Mouse (Mus musculus): Measurements from ENCODE around the gene Hnrnpdl. TPM values are rescaled to one million over a fixed set of nuclear protein-coding genes. Genes with fewer than 3 reads are reported as not detected.

Gene Hnrnpdl
- polyA plus RNA-seq, 1 experiment from 2014 or later: 268 TPM

DNA sequence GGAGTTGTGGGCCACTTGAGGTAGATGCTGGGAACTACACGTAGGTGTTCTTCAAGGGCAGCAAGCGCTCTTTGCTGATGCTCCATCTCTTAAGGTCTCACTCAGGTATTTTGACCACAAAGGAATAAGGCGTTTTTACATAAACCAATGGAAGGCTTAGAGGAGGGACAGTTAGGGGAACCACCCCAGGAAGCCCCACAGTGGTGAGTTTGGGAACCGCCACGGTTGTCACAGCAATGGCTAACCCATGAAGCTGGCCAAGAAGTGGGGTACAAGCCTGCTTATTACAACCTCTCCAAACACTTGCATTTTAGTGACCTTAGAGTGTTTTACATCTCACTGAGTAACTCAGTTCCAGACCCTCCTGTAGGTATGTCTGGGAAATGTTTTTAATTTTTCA lies 32.1 kb upstream of the Hnrnpdl start:
- no peaks in the 10 kb centered on the region for H3K4me1 ChIP-seq (ENCODE audit: control insufficient read depth, insufficient read depth, low read length)
- ATAC-seq (ENCODE audit: low FRiP score, low TSS enrichment) (no peak), DNase-seq (no peak)
- no peak overlapping the region for H3K4me2 ChIP-seq (ENCODE audit: low read length)
- H3K4me3 ChIP-seq (replicated peaks; ENCODE audit: low read depth, low read length): no peak overlapping the region
- H3K9me3 ChIP-seq (ENCODE audit: control insufficient read depth, low read length): no peaks in the 10 kb centered on the region
- no peak overlapping the region for H3K27ac ChIP-seq (replicated peaks; ENCODE audit: low read depth, low read length)
- no peaks in the 10 kb centered on the region for H3K27me3 ChIP-seq (ENCODE audit: control insufficient read depth, insufficient read depth, low read length)
- WGBS: 91% methylated on average over 5 of the region's 5 CpGs
- no peak overlapping the region for H3K9ac ChIP-seq (replicated peaks; ENCODE audit: low read length)
- peaks cover 34% of the 10 kb centered on the region for H3K36me3 ChIP-seq (ENCODE audit: control insufficient read depth, insufficient read depth, low read length)

- Histone ChIP-seq H3K27ac (replicated peaks; ENCODE audit: low read depth, low read length) (no peak overlapping the region), H3K4me1 (ENCODE audit: control insufficient read depth, insufficient read depth, low read length) (no peaks in the 10 kb centered on the region), H3K36me3 (ENCODE audit: control insufficient read depth, insufficient read depth, low read length) (peaks cover 40% of the 10 kb centered on the region), H3K9me3 (ENCODE audit: control insufficient read depth, low read length) (no peaks in the 10 kb centered on the region), H3K4me2 (ENCODE audit: low read length) (no peak overlapping the region), H3K9ac (replicated peaks; ENCODE audit: low read length) (no peak overlapping the region), H3K27me3 (ENCODE audit: control insufficient read depth, insufficient read depth, low read length) (no peaks in the 10 kb centered on the region), H3K4me3 (replicated peaks; ENCODE audit: low read depth, low read length) (no peak overlapping the region)
- DNase-seq (peak; percentile 89), ATAC-seq (ENCODE audit: low FRiP score, low TSS enrichment) (peak; percentile 64; the same call in 1 of the 2 replicates)
- WGBS: 33% methylated on average over 3 of the region's 3 CpGs
Observed at GRCm38 (mm10) chr5:100070255-100070654, 30.8 kb upstream of the Hnrnpdl start.

DNA sequence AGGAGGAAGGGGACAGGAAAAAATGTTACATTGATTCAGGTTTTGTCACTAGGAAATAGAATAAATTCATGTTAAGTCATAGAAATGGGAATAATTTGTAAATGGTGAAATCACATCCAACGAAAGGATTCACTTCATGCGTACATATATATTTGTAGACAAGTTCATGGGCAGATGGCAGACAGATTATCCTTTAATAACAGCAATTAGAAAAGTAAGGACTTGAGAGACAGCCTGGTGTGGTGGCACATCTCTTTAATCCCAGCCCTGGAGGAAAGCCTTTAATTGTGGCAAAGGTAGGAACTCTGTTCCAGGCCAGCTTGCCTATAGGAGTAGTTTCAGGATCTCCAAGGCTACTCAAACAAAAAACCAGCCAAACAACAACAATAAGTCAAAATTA lies 30.1 kb upstream of the Hnrnpdl start:
- Histone ChIP-seq H3K9ac (replicated peaks; ENCODE audit: low read length) (no peak overlapping the region), H3K4me1 (ENCODE audit: control insufficient read depth, insufficient read depth, low read length) (no peaks in the 10 kb centered on the region), H3K4me2 (ENCODE audit: low read length) (no peak overlapping the region), H3K27me3 (ENCODE audit: control insufficient read depth, insufficient read depth, low read length) (no peaks in the 10 kb centered on the region), H3K4me3 (replicated peaks; ENCODE audit: low read depth, low read length) (no peak overlapping the region), H3K36me3 (ENCODE audit: control insufficient read depth, insufficient read depth, low read length) (peaks cover 47% of the 10 kb centered on the region), H3K9me3 (ENCODE audit: control insufficient read depth, low read length) (no peaks in the 10 kb centered on the region), H3K27ac (replicated peaks; ENCODE audit: low read depth, low read length) (no peak overlapping the region)
- ATAC-seq (ENCODE audit: low FRiP score, low TSS enrichment) (no peak), DNase-seq (no peak)
- WGBS: 98% methylated on average over 2 of the region's 2 CpGs

DNA sequence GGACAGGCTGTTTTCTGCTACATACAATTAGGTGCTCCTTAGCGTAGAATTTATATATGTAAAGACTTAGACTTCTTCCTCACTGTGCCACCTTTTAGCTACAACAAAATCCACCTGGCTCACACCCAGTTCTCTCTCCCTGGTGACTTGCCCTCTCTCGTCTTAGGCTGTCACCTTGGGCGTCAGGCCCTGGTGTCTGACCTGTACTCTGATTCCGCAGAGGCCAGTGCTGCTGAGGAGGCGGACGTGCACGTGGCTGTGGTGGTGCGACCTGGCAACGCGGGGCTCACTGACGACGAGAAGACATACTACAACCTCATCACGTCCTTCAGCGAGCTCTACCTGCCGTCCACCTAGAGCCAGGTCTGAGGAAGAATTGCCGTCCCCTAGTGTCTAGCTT lies 28.1 kb upstream of the Hnrnpdl start:
- H3K4me3 ChIP-seq (replicated peaks; ENCODE audit: low read depth, low read length): no peak overlapping the region
- no peaks in the 10 kb centered on the region for H3K4me1 ChIP-seq (ENCODE audit: control insufficient read depth, insufficient read depth, low read length)
- no peak overlapping the region for H3K9ac ChIP-seq (replicated peaks; ENCODE audit: low read length)
- WGBS: 95% methylated on average over 16 of the region's 16 CpGs
- DNase-seq (no peak), ATAC-seq (ENCODE audit: low FRiP score, low TSS enrichment) (no peak)
- H3K9me3 ChIP-seq (ENCODE audit: control insufficient read depth, low read length): no peaks in the 10 kb centered on the region
- H3K4me2 ChIP-seq (ENCODE audit: low read length): no peak overlapping the region
- H3K27ac ChIP-seq (replicated peaks; ENCODE audit: low read depth, low read length): no peak overlapping the region
- H3K36me3 ChIP-seq (ENCODE audit: control insufficient read depth, insufficient read depth, low read length): peaks cover 56% of the 10 kb centered on the region
- no peaks in the 10 kb centered on the region for H3K27me3 ChIP-seq (ENCODE audit: control insufficient read depth, insufficient read depth, low read length)

DNA sequence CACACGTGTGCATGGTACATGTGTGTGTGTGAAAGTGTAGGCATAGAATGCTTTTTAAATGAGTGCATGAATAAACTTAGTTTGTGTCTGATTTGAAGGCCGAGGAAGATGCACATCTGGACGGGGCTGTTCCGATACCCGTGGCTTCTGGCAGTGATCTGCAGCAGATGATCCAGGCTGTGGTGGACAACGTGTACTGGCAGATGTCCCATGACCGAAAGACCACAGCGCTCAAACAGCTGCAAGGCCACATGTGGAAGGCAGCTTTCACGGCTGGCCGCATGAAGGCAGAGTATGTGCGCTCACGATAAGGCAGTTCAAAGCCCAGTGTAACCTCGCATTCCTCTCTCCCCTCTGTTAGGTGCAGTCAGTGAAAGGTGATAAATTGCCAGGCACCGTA lies 21.4 kb upstream of the Hnrnpdl start:
- H3K27ac ChIP-seq (replicated peaks; ENCODE audit: low read depth, low read length): no peak overlapping the region
- no peaks in the 10 kb centered on the region for H3K9me3 ChIP-seq (ENCODE audit: control insufficient read depth, low read length)
- WGBS: 97% methylated on average over 14 of the region's 14 CpGs
- DNase-seq: no peak
- H3K9ac ChIP-seq (replicated peaks; ENCODE audit: low read length): no peak overlapping the region
- no peaks in the 10 kb centered on the region for H3K27me3 ChIP-seq (ENCODE audit: control insufficient read depth, insufficient read depth, low read length)
- no peaks in the 10 kb centered on the region for H3K4me1 ChIP-seq (ENCODE audit: control insufficient read depth, insufficient read depth, low read length)
- no peak overlapping the region for H3K4me2 ChIP-seq (ENCODE audit: low read length)
- ATAC-seq (ENCODE audit: low FRiP score, low TSS enrichment): no peak
- H3K4me3 ChIP-seq (replicated peaks; ENCODE audit: low read depth, low read length): no peak overlapping the region
- peaks cover 60% of the 10 kb centered on the region for H3K36me3 ChIP-seq (ENCODE audit: control insufficient read depth, insufficient read depth, low read length)

DNA sequence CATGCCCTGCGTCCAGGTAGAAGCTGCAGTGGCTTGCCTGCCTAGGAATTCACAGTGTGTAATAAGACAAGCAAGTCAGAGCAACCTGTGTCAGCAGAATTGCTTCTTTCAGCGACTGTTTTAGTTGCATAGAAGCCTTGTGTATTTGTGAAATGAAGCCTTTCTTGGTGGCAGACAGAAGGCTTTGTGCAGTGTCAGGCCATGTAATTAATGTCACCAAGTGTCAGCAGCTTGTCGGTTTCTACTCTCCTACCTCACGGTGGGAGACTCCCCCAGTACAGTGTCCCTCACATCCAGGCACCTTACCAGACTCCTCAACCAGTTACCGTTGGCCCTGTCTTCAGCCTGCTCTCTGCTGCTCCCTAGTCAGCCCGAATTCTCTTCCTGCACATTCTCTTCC lies 19.9 kb upstream of the Hnrnpdl start:
- DNase-seq (no peak), ATAC-seq (ENCODE audit: low FRiP score, low TSS enrichment) (no peak)
- Histone ChIP-seq H3K27ac (replicated peaks; ENCODE audit: low read depth, low read length) (no peak overlapping the region), H3K9me3 (ENCODE audit: control insufficient read depth, low read length) (no peaks in the 10 kb centered on the region), H3K27me3 (ENCODE audit: control insufficient read depth, insufficient read depth, low read length) (no peaks in the 10 kb centered on the region), H3K9ac (replicated peaks; ENCODE audit: low read length) (no peak overlapping the region), H3K4me3 (replicated peaks; ENCODE audit: low read depth, low read length) (no peak overlapping the region), H3K4me2 (ENCODE audit: low read length) (no peak overlapping the region), H3K4me1 (ENCODE audit: control insufficient read depth, insufficient read depth, low read length) (no peaks in the 10 kb centered on the region), H3K36me3 (ENCODE audit: control insufficient read depth, insufficient read depth, low read length) (peaks cover 47% of the 10 kb centered on the region)
- 45% methylated on average over 6 of the region's 6 CpGs for WGBS

- H3K27ac ChIP-seq (replicated peaks; ENCODE audit: low read depth, low read length): no peak overlapping the region
- WGBS: 54% methylated on average over 6 of the region's 6 CpGs
- no peaks in the 10 kb centered on the region for H3K4me1 ChIP-seq (ENCODE audit: control insufficient read depth, insufficient read depth, low read length)
- no peak for DNase-seq
- no peak overlapping the region for H3K9ac ChIP-seq (replicated peaks; ENCODE audit: low read length)
- H3K4me3 ChIP-seq (replicated peaks; ENCODE audit: low read depth, low read length): no peak overlapping the region
- no peak for ATAC-seq (ENCODE audit: low FRiP score, low TSS enrichment)
- H3K9me3 ChIP-seq (ENCODE audit: control insufficient read depth, low read length): no peaks in the 10 kb centered on the region
- no peak overlapping the region for H3K4me2 ChIP-seq (ENCODE audit: low read length)
- H3K36me3 ChIP-seq (ENCODE audit: control insufficient read depth, insufficient read depth, low read length): peaks cover 41% of the 10 kb centered on the region
- no peaks in the 10 kb centered on the region for H3K27me3 ChIP-seq (ENCODE audit: control insufficient read depth, insufficient read depth, low read length)
Observed at GRCm38 (mm10) chr5:100058729-100059128, 19.3 kb upstream of the Hnrnpdl start.

DNA sequence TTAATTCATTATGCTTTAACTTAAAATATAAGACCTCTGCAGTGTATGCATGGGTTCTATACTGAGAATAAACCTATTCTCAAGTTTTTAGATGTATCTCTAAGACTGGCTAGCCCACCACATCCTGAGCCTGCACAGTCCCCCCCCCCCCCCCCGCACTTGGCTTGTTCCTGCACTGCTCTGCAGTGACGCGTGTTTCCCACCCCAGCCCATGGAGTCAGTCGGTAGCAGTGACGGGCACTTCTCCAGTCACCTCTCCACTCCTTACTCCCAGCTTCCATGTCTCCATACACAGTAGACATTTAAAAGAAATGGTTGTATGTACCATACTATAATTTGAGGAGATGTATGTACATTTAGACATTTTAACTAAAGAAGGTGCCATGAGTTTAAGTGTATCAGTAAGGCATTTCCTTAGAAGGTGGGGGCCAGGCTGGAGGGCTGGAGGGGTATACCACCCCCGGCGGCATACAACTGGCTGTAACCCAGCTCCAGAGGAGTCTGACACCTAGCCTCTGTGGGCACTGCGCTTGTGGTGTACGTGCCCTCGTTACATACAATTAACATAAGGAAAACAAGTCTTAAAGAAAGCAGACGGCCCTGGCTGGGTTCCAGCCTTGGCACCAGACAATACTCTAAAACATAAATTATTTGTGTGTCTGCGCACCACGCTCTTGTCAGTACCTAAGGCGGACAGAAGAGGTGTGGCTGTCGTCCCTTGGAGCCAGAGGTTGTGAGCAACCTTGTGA lies 18.2 kb upstream of the Hnrnpdl start:
- Histone ChIP-seq H3K27ac (replicated peaks; ENCODE audit: low read depth, low read length) (no peak overlapping the region), H3K27me3 (ENCODE audit: control insufficient read depth, insufficient read depth, low read length) (no peaks in the 10 kb centered on the region), H3K36me3 (ENCODE audit: control insufficient read depth, insufficient read depth, low read length) (peaks cover 32% of the 10 kb centered on the region), H3K4me1 (ENCODE audit: control insufficient read depth, insufficient read depth, low read length) (no peaks in the 10 kb centered on the region), H3K9me3 (ENCODE audit: control insufficient read depth, low read length) (no peaks in the 10 kb centered on the region), H3K9ac (replicated peaks; ENCODE audit: low read length) (no peak overlapping the region), H3K4me3 (replicated peaks; ENCODE audit: low read depth, low read length) (no peak overlapping the region), H3K4me2 (ENCODE audit: low read length) (no peak overlapping the region)
- 82% methylated on average over 15 of the region's 15 CpGs for WGBS
- ATAC-seq (ENCODE audit: low FRiP score, low TSS enrichment) (no peak), DNase-seq (no peak)

- H3K4me3 ChIP-seq (replicated peaks; ENCODE audit: low read depth, low read length): no peak overlapping the region
- no peak overlapping the region for H3K4me2 ChIP-seq (ENCODE audit: low read length)
- peaks cover 15% of the 10 kb centered on the region for H3K36me3 ChIP-seq (ENCODE audit: control insufficient read depth, insufficient read depth, low read length)
- no peak overlapping the region for H3K27ac ChIP-seq (replicated peaks; ENCODE audit: low read depth, low read length)
- no peaks in the 10 kb centered on the region for H3K4me1 ChIP-seq (ENCODE audit: control insufficient read depth, insufficient read depth, low read length)
- H3K27me3 ChIP-seq (ENCODE audit: control insufficient read depth, insufficient read depth, low read length): no peaks in the 10 kb centered on the region
- ATAC-seq (ENCODE audit: low FRiP score, low TSS enrichment): no peak
- DNase-seq: no peak
- no peak overlapping the region for H3K9ac ChIP-seq (replicated peaks; ENCODE audit: low read length)
- 87% methylated on average over 5 of the region's 5 CpGs for WGBS
- no peaks in the 10 kb centered on the region for H3K9me3 ChIP-seq (ENCODE audit: control insufficient read depth, low read length)
Observed at GRCm38 (mm10) chr5:100055866-100056369, 16.5 kb upstream of the Hnrnpdl start.
